Mouse (Mus musculus): ENCODE measurements around the gene Pttg1. TPM values are rescaled to one million over a fixed set of nuclear protein-coding genes. Genes with fewer than 3 reads are reported as not detected.

The Pttg1 gene
- polyA plus RNA-seq, 1 experiment from 2014 or later: 121 TPM

DNA sequence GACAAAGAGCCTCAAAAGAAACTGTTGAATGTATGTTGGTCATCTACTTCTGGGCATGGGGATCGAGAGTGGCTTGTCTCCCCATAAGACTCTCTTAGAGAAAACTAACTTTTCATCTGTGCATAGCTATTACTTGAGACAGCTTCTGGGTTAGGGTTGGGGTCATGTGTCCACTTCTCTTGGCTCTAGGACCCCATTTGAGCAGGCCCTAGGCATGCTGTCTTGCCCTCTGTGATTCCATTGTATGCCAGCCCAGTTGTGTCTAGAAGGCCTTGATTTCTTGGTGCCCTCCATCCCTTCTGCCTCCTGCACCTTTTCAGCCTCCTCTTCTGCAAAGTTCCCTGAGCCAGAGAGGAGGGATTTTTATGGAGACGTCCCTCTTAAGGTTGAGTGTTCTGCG is 54.2 kb downstream of the Pttg1 start:
- Histone ChIP-seq H3K9me3 (replicated peaks) (no peaks in the 10 kb centered on the region), H3K36me3 (no peaks in the 10 kb centered on the region), H3K27ac (no peak overlapping the region), H3K4me3 (no peak overlapping the region), H3K4me2 (no peak overlapping the region), H3K9ac (no peak overlapping the region), H3K4me1 (replicated peaks) (no peaks in the 10 kb centered on the region), H3K27me3 (no peaks in the 10 kb centered on the region)
- WGBS: 79% methylated on average over 3 of the region's 3 CpGs
- no peak for ATAC-seq (replicated peaks; ENCODE audit: insufficient number of reproducible peaks, insufficient read depth, low FRiP score, low read depth)

MicroRNAs within 50 kb of the gene (microRNA counts, 519-probe panel; counts per million panel counts)
- microRNA mmu-miR-146a: 2,922 counts per million, percentile 71 among the panel's probes with 10 or more counts

Small RNAs within 50 kb of the gene (microRNA-seq; reads per million reads assigned to microRNA genes)
- 139 reads per million, percentile 54 among the genes with 10 or more reads in this experiment for gene Mir146

Other genes starting within 250 kb of the Pttg1 start
- gene Slu7, start 7.5 kb upstream of the Pttg1 start, polyA plus RNA-seq (2015; fragmentation: Nextera tagmentation; extraction: Ambion mirVana): 35.8 and 42.3 TPM in 2 replicates
- 6.4 and 8.1 TPM in 2 replicates for gene C1qtnf2, start 48.0 kb upstream of the Pttg1 start, polyA plus RNA-seq (2015; fragmentation: Nextera tagmentation; extraction: Ambion mirVana)
- 20.2 and 21.0 TPM in 2 replicates for gene Ccnjl, start 102.5 kb upstream of the Pttg1 start, polyA plus RNA-seq (2015; fragmentation: Nextera tagmentation; extraction: Ambion mirVana)
- gene 4933415A04Rik, start 160.8 kb upstream of the Pttg1 start, polyA plus RNA-seq (2015; fragmentation: Nextera tagmentation; extraction: Ambion mirVana): 4.6 and 5.4 TPM in 2 replicates
- not detected in 2 replicates for gene Fabp6, start 175.3 kb upstream of the Pttg1 start, polyA plus RNA-seq (2015; fragmentation: Nextera tagmentation; extraction: Ambion mirVana)

All from heart, embryonic 15.5 days (tissue).